Mouse (Mus musculus) kidney, postnatal 14 days (tissue): Measurements from ENCODE around the gene Bola1.
"Not testable (repeated sequence)": the region's sequence is repeated elsewhere in the genome, so short reads cannot be mapped to it uniquely, and the experiment has no call there.

Experiments
- DNase-seq: peaks from one replicate; pipeline ENCODE4 v3.0.0; 2022; ENCODE audit warnings: mixed read lengths

The Bola1 gene

DNA sequence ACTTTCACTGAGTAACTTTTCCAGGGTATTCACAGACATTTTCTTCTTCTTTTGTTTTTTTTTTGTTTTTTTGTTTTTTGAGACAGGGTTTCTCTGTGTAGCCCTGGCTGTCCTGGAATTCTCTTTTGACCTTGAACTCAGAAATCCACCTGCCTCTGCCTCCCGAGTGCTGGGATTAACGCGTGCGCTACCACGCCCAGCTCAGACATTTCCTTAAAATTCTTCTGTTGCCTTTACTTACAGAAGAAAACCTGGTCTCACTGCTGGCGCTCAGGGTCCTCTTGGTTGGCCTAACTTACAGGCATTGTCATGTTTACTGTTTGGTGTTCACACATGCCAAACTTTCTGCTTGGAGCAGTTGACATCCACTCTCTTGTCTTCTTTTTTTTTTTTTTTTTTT is 44.3 kb downstream of the Bola1 start:
- DNase-seq: no peak

DNA sequence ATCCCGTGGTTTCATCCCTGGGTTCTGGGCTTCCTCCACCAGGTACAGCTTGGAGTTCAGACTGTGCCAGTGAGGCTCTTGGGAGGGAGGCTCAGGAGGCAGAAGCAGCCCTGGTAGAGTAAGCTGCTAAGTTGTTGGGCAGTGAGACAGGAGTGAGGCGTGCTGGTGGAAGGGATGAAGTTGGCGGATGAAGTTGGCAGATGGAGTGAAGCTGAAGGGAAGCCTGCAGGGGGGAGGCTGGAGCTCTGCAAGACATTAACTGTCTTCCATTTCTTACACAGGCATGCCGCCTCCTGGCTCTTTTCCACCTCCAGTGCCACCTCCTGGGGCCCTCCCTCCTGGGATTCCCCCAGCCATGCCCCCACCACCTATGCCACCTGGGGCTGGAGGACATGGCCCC is 45.5 kb downstream of the Bola1 start:
- DNase-seq: not testable (repeated sequence)

GRCm38 (mm10) chr3:96173185-96173584 is 46.3 kb downstream of the Bola1 start:
- no peak for DNase-seq

DNA sequence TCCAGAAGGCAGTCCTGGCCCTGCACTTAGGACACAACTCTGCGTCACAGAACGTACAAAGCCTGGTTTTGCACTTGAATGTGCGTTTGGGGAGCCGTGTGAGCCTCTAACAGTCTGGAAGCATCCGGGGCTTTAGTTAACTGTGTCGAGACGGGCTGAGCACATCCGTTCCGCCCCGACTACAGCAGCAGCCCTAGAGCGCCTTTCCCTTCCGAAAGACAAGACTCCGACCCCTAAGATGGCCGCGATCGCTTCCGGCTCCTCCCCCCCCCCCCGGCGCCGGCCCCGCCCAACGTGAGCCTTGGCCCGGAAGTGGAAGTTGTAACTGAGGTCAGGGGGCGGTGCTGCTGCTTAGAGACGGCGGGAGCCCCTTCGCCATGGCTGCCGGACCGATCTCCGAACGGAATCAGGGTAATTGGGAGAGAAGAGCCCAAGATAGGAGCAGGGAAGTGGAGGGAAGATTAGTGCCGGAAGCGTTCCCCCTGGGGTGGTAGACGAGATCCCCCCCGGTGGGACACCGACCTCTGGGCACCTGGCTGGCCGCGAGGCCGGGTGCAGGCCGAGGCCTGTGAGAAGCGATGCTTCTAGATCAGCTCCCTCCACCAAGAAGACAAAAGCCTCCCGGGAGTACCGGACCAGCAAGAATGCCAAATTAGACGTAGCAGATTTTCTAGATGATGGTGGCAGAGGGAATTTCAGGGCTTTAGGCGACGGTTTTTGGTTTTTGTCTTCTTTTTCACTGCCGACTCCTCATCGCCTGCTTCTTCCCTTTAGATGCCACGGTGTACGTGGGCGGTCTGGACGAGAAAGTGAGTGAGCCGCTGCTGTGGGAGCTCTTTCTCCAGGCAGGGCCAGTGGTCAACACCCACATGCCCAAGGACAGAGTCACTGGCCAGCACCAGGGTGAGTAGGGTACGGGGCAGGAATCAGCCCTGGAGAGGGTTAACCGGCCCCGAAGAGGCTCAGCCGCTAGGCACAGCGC is 47.0 kb downstream of the Bola1 start, which contains the start of gene Sf3b4:
TSS of gene Sf3b4 (plus strand) at position 136 of the 982 bp plus-strand sequence.
- DNase-seq: peak; percentile 92

DNA sequence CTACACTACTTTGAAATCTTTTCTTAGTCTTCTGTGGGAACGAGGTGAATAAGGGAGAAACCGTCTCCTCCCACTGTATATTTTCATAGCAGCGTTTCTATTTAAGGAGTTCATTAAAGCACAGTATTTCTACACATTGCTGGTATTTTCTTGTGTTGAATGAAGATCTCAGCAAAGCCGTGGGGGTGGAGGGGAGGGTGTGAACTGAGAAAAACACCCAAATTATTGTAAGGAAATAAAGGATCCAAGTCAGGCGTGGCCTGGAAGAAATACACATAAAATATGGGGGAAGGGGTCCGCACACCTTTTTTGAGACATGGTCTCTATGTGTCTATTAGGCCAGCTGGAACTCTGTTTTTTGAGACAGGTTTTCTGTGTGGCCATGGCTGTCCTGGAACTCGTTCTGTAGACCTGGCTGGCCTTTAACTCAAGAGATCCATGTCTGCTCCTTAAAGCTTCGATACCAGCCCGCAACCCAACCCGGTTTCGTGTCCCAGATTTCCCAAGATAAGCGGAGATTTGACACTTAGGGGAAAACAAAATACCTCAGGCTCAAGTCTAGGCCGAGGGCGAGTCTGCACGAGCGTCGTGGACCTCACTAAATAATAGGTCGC is 47.8 kb downstream of the Bola1 start:
- DNase-seq: no peak

- DNase-seq: no peak
Measured at GRCm38 (mm10) chr3:96170976-96171545, 48.4 kb downstream of the Bola1 start.

DNA sequence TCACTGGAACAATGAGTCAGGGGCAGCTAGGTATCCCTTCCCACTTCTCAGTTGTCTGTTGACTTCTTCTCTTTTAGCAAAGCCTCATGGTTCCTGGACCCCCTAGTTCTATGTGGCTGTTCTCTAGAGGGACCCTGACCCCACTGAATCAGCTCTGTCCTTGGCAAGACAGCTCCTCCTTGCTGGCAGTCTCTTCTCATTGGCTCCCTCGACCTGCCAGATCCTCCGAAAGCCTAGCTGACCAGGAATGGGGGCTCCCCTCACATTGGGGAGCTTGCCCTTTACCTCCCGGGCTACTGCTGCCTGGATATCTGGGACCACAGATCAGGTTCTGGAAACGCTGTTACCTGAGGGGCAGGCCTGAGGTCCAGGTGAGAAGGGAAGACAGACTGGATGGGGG is 49.2 kb downstream of the Bola1 start:
- no peak for DNase-seq

DNA sequence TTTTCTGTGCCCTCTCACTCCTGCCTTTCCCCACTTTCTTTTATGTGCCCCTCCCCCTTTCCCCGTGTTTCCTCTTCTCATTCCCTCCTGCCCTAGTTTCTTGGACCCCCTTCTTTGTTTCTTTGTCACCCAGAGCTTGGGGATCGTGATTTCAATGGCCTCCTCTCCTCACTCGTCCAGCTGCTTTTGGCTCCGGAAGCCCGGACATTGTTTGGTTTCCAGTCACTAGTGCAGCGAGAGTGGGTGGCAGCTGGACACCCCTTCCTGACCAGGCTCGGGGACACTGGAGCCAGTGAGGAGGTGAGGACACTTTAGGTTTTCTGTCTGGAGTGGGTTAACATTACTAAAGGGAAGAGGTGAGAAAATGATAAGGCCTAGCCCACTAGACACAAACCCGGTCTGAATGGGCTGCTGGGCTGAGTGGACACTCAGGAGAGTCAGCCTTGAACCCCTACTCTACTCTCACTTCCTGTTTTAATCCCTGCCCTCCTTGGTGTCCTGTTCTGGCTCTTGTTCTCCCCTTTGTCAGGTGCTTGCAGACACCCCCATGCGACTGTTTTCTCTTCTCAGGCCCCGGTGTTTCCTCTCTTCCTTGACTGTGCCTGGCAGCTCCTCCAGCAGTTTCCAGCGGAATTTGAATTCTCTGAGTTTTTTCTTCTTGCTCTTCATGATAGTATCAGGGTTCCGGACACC is 50.9 kb downstream of the Bola1 start:
- no peak for DNase-seq

DNA sequence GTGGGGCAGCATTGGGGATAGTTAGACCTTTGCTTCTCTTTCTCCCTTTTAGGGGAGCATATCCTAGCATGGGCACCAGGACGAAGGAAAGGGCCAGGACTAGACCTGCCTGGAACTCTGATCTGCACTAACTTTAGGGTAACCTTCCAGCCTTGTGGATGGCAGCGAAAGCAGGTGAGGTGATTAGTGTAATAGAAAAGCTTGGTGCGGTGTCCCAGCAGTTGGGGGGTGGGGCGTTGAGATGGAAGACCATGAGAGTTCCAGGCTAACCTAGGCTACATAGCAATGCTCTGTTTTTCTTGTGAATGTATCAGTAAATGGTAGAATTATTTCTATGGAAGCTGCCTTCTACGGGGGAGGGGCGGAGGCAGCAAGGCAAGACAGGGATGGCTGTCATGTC is 56.5 kb downstream of the Bola1 start:
- no peak for DNase-seq

GRCm38 (mm10) chr3:96161869-96162840 is 57.4 kb downstream of the Bola1 start, which contains the start of gene Mtmr11:
TSS of gene Mtmr11 (plus strand) at chr3:96162004.
- peak; percentile 61 for DNase-seq

DNA sequence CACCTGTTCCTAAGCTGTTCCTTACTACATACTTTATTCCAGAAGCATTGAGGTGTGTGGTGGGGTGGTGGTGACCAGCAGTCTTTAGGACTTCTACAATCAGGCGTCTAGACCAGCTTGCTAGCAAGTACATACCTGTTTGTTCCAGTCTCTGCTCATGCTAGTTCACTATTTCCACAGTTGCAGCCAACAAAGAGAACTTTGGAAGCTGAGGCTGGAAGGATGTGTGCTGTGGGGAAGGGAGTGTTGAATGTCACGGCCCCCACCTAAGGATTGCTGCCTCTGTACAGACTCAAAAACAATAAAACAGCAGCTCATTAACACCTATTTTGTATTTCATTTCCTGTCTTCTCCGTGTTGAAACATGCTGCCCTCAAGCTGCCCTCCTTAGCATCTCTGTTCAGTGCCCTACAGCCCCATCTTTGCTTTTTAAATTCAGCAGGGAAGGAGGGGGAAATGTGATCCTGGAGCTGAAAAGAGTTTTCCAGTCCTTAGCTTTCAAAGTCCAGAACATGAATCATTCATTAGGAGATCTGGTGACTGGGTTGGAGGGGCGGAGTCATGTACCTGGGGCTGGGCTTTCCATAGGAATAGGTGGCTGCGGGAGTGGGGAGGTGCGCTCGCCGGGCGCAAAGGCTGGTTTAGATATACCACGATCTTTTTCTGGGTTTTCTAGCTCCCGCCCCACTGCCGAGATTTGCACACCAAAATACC is 58.5 kb downstream of the Bola1 start:
- peak; percentile 87 for DNase-seq

DNA sequence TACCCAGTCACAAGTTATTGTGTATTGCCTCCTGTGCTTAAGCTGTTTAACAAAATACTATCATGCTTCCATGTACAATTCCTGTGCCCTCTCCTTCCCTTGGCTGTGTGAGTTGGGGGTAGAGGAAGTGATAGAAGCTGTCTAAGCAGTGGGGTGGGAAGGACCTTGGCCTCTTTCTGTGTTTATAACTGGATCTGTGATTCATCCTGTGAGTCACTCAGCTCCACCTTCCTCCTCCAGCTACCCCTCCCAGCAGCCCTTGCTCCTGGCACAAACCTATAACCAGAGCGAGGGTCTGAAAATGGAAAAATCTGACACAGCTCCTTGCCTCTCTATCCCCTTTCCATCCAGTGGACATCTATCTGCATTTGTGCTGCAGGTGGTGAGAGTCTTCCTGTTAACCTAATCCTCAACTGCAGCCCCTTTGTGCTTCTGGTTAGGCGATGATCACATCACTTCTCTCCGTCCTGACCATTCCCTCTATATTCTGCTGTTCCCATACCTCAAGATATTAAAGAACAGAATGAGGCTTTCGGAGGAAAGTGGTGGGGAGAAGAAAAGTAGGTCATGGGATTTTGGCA is 59.2 kb downstream of the Bola1 start:
- peak; percentile 73 for DNase-seq

DNA sequence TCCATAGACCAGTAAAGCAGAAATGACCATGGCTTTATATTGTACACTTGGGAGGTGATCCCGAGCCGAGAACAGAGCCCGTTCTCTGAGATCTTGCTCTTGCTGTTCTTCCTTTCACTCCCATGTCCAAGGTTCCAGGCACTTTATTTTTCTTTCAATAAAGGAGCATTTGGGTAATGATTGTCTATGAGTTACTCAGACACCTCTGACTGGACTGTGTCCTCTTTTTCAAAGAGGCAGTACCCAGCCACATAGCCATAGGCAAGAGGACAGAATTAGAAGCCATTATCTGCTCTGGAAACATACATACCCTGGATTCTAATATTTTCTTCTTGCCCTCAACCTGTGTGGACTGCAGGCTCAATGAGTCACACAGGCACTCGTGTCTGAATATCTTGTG is 59.7 kb downstream of the Bola1 start:
- DNase-seq: peak; percentile 28

DNA sequence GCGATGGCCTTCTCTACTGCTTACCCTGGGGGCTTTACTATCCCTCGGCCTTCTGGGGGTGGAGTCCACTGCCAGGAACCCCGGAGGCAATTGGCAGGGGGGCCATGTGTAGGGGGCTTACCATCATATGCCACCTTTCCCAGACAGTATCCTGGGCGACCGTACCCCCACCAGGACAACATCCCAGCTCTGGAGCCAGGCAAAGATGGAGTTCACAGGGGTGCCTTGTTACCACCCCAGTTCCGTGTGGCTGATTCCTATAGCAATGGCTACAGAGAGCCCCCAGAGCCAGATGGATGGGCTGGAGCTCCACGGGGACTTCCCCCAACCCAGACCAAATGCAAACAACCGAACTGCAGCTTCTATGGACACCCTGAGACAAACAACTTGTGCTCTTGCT is 64.0 kb downstream of the Bola1 start:
- DNase-seq: no peak

DNA sequence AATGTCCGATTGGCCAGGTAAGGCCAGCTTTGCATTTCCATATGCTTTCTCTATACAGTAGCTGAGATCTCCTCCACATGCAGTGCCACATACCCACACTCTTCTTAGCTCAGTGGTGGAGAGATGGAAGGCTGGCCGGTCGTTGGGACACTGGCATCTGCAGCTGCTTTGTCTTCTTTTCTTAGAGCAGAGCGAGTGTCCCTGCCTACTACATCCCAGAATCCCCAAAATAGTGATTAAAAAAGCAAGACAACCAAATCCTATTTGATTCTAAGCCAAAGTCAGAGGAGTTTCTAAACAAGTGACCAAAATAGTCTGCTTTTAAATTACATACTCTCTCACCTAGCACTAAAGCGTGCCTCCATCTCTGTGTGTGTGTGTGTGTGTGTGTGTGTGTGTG is 66.9 kb downstream of the Bola1 start:
- no peak for DNase-seq

GRCm38 (mm10) chr3:96151836-96152235 is 67.7 kb downstream of the Bola1 start:
- no peak for DNase-seq

DNA sequence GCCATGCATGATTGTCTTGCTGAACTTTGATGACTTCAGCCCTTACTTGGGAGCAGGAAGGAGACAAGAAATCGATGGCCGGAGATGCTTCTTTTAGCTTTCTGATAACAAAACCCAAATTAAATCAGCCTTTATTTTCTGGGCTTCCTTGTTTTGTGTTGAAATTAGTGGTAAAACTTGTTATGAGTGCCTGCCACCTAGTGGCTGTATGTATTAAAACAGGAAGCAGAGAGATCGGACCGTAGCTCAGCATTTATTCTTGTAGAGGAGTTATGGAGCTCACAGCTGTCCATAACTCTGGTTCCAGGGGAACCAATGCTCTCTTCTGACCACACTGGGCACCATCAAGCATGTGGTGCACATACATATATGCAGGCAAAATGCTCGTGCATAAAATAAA is 71.6 kb downstream of the Bola1 start:
- peak; percentile 78 for DNase-seq
